In genomic region chr4:93335118-93336003, GRCm38 (mm10) we compare ENCODE assay signal across 8 mouse cellular contexts. TPM values are rescaled to one million over a fixed set of nuclear protein-coding genes. Genes with fewer than 3 reads are reported as not detected.
DNase-seq lines count a peak whose midpoint lies in the region; ATAC-seq and TF ChIP-seq lines count a peak whose summit lies in the region.

Tusc1 (minus strand) TSS chr4:93335511.

- WGBS in forebrain, embryonic 12.5 days: under 1% methylated on average over 78 of the region's 97 CpGs
- WGBS in heart, postnatal 0 days: under 1% methylated on average over 82 of the region's 97 CpGs
- under 1% methylated on average over 84 of the region's 97 CpGs for WGBS in liver, embryonic 15.5 days (ENCODE audit: insufficient replicate concordance)
- WGBS in neural tube, embryonic 11.5 days: under 1% methylated on average over 26 of the region's 97 CpGs

- ATAC-seq in forebrain, embryonic 12.5 days (ENCODE audit: low FRiP score): peak; percentile 91
- ATAC-seq in heart, postnatal 0 days (ENCODE audit: insufficient read depth, low read depth): peak; percentile 83
- ATAC-seq in liver, embryonic 15.5 days (ENCODE audit: insufficient read depth): peak; percentile 85
- peak; percentile 88 for ATAC-seq in neural tube, embryonic 11.5 days (ENCODE audit: insufficient read depth, low FRiP score, low TSS enrichment)

- peak within 1 kb of the TSS; percentile 83 for H3K4me3 ChIP-seq in E14TG2a.4 (replicated peaks; ENCODE audit: low read length)
- H3K4me3 ChIP-seq in forebrain, embryonic 12.5 days (replicated peaks): peak within 1 kb of the TSS; percentile 69
- H3K4me3 ChIP-seq in heart, postnatal 0 days (ENCODE audit: low read depth, low read length): peak within 1 kb of the TSS; percentile 80
- H3K4me3 ChIP-seq in liver, embryonic 15.5 days (replicated peaks): peak within 1 kb of the TSS; percentile 83
- H3K4me3 ChIP-seq in neural tube, embryonic 11.5 days (ENCODE audit: low read depth, low read length): peak within 1 kb of the TSS; percentile 70

- H3K27me3 ChIP-seq in E14TG2a.4 (ENCODE audit: insufficient read depth, low read length): no peaks in the 10 kb centered on the region
- no peaks in the 10 kb centered on the region for H3K27me3 ChIP-seq in forebrain, embryonic 12.5 days
- H3K27me3 ChIP-seq in heart, postnatal 0 days (ENCODE audit: control insufficient read depth, insufficient read depth, low read length): no peaks in the 10 kb centered on the region
- no peaks in the 10 kb centered on the region for H3K27me3 ChIP-seq in liver, embryonic 15.5 days
- no peaks in the 10 kb centered on the region for H3K27me3 ChIP-seq in neural tube, embryonic 11.5 days (ENCODE audit: control insufficient read depth, insufficient read depth, low read length)

- H3K27ac ChIP-seq in forebrain, embryonic 12.5 days: peak within 1 kb of the TSS; percentile 95
- peak within 1 kb of the TSS; percentile 93 for H3K27ac ChIP-seq in heart, postnatal 0 days (ENCODE audit: low read depth)
- H3K27ac ChIP-seq in liver, embryonic 15.5 days (replicated peaks): peak within 1 kb of the TSS; percentile 97
- peak within 1 kb of the TSS; percentile 97 for H3K27ac ChIP-seq in neural tube, embryonic 11.5 days (ENCODE audit: low read depth, low read length)

- no peak for TF ChIP-seq CTCF in E14TG2a.4 (conservative IDR thresholded peaks at IDR 0.05; ENCODE audit: low read length)
- no peak for TF ChIP-seq CTCF in heart, postnatal 0 days (IDR thresholded peaks at IDR 0.05; ENCODE audit: low read depth)

- peak within 1 kb of the TSS; percentile 84 for H3K9ac ChIP-seq in forebrain, embryonic 12.5 days
- H3K9ac ChIP-seq in heart, postnatal 0 days (replicated peaks; ENCODE audit: low read depth, low read length): peak within 1 kb of the TSS; percentile 91
- H3K9ac ChIP-seq in liver, embryonic 15.5 days: peak within 1 kb of the TSS; percentile 93
- peak within 1 kb of the TSS; percentile 92 for H3K9ac ChIP-seq in neural tube, embryonic 11.5 days (ENCODE audit: low read length)

- peak; percentile 58 for DNase-seq in c-Kit-positive CD71-positive TER-119-negative erythroid progenitor cells, embryonic 14.5 days (ENCODE audit: low read depth)
- DNase-seq in heart, postnatal 0 days (ENCODE audit: low spot score): peak; percentile 46
- DNase-seq in kidney, postnatal 4 days: peak; percentile 88 to 93
- DNase-seq in neural tube, embryonic 11.5 days (ENCODE audit: low spot score): peak; percentile 84
- peak; percentile 92 for DNase-seq in testis, postnatal 10 days (ENCODE audit: low spot score)

- no peaks in the 10 kb centered on the region for H3K9me3 ChIP-seq in E14TG2a.4 (ENCODE audit: low read length)
- H3K9me3 ChIP-seq in forebrain, embryonic 12.5 days: no peaks in the 10 kb centered on the region
- no peaks in the 10 kb centered on the region for H3K9me3 ChIP-seq in heart, postnatal 0 days (replicated peaks; ENCODE audit: control insufficient read depth, low read length)
- H3K9me3 ChIP-seq in liver, embryonic 15.5 days (replicated peaks): no peaks in the 10 kb centered on the region
- no peaks in the 10 kb centered on the region for H3K9me3 ChIP-seq in neural tube, embryonic 11.5 days (ENCODE audit: control insufficient read depth, low read length)

- H3K36me3 ChIP-seq in E14TG2a.4 (ENCODE audit: insufficient read depth, low read length): no peaks in the 10 kb centered on the region
- H3K36me3 ChIP-seq in forebrain, embryonic 12.5 days (replicated peaks): no peaks in the 10 kb centered on the region
- no peaks in the 10 kb centered on the region for H3K36me3 ChIP-seq in heart, postnatal 0 days (replicated peaks; ENCODE audit: control insufficient read depth, insufficient read depth, low read length)
- no peaks in the 10 kb centered on the region for H3K36me3 ChIP-seq in liver, embryonic 15.5 days (replicated peaks)
- no peaks in the 10 kb centered on the region for H3K36me3 ChIP-seq in neural tube, embryonic 11.5 days (ENCODE audit: control insufficient read depth, insufficient read depth, low read length)

- H3K4me1 ChIP-seq in E14TG2a.4 (replicated peaks; ENCODE audit: low read depth, low read length): no peaks in the 10 kb centered on the region
- H3K4me1 ChIP-seq in forebrain, embryonic 12.5 days: peaks cover 8% of the 10 kb centered on the region
- H3K4me1 ChIP-seq in heart, postnatal 0 days (ENCODE audit: control insufficient read depth, insufficient read depth): peaks cover 6% of the 10 kb centered on the region
- peaks cover 35% of the 10 kb centered on the region for H3K4me1 ChIP-seq in liver, embryonic 15.5 days (replicated peaks)
- H3K4me1 ChIP-seq in neural tube, embryonic 11.5 days (ENCODE audit: control insufficient read depth, insufficient read depth, low read length): no peaks in the 10 kb centered on the region

- no peak for TF ChIP-seq EP300 in heart, postnatal 0 days (IDR thresholded peaks at IDR 0.05; ENCODE audit: low read depth)

- peak within 1 kb of the TSS; percentile 68 for H3K4me2 ChIP-seq in forebrain, embryonic 12.5 days
- H3K4me2 ChIP-seq in heart, postnatal 0 days (ENCODE audit: low read depth, low read length): peak within 1 kb of the TSS; percentile 99
- peak within 1 kb of the TSS; percentile 99 for H3K4me2 ChIP-seq in liver, embryonic 15.5 days
- H3K4me2 ChIP-seq in neural tube, embryonic 11.5 days (ENCODE audit: low read depth): peak within 1 kb of the TSS; percentile 85

RNA-seq across cellular contexts. Expression of gene Tusc1, which starts in this region (rescaled TPM):
- polyA plus RNA-seq in forebrain, embryonic 12.5 days (2016; fragmentation: Nextera tagmentation; extraction: Ambion mirVana): 6.9 and 9.2 TPM in 2 replicates
- 4.0 and 12.7 TPM in 2 replicates for total RNA-seq in heart, postnatal 0 days (2014; rRNA removed; ENCODE audit: low replicate concordance)
- 3.1 and 3.2 TPM in 2 replicates for polyA plus RNA-seq in heart, postnatal 0 days (2015; fragmentation: Nextera tagmentation; extraction: Ambion mirVana)
- polyA plus RNA-seq in liver, embryonic 15.5 days (2015; fragmentation: Nextera tagmentation; extraction: Ambion mirVana): 3.0 and 3.8 TPM in 2 replicates
- polyA plus RNA-seq in neural tube, embryonic 11.5 days (2014; fragmentation: Nextera tagmentation; extraction: Ambion mirVana): 9.3 and 9.6 TPM in 2 replicates

Comparison
In these comparisons a context has a peak if more than half of its experiments do, and no peak if none do; other contexts are left out.
1. Peak in every context shown above with its lines: DNase-seq, ATAC-seq, H3K4me3 ChIP-seq and H3K27ac ChIP-seq.